Mouse (Mus musculus) bone marrow macrophage, adult 2 months (primary cell): Measurements from ENCODE around the gene Olfr878.

ENCODE experiments used
- CTCF ChIP-seq: IDR thresholded peaks from 2 replicates; pipeline ENCODE4 v1.5.1; 2012; ENCODE audit warnings: low read depth, mild to moderate bottlenecking, low read length, moderate library complexity
- POLR2A ChIP-seq: IDR thresholded peaks from 2 replicates; pipeline ENCODE4 v1.6.1; 2012; ENCODE audit warnings: mild to moderate bottlenecking, low read depth, low read length, borderline replicate concordance

DNA sequence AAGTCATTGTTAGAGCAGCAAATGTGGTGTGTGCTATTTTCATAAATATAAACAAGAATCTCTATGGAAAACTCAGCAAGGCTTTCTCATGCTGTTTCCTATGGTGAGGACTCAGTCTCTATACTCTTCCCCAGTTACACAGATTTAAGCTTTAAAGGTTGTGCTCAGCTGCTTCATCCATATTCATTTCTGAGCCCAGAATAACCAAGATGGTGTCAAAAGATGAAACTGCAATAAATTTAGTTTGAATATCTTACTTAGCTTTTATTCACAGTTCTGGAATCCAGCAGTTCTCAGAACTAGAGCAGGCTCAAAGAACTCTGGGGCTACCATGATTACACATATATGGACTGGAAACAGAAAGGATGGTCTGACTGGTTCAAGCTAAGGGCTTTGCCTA, 16.5 kb downstream of the Olfr878 start:
- TF ChIP-seq POLR2A (no peak), CTCF (no peak)
